Mouse (Mus musculus) liver, embryonic 11.5 days (tissue): ENCODE results near the gene Crocc2. TPM values are rescaled to one million over a fixed set of nuclear protein-coding genes. Genes with fewer than 3 reads are reported as not detected.
A peak's percentile ranks its signal among the peaks of the same experiment; 100 is the strongest.

Source experiments
- ATAC-seq: fragments of 200-750 bp; cut with Nextera tagmentation; replicated peaks from 2 replicates; pipeline ENCODE4 v1.8.0; 2017; ENCODE audit warnings: moderate number of reproducible peaks, mild to moderate bottlenecking, moderate TSS enrichment, moderate library complexity; ENCODE audit not compliant: low FRiP score
- DNase-seq: peaks from one replicate; pipeline ENCODE4 v3.0.0-alpha.2; 2017; ENCODE audit warnings: low spot score
- H3K27ac ChIP-seq: fragments of 300-500 bp; sonication (generic); 2 replicates; pipeline ENCODE4 v1.5.1; 2014; ENCODE audit warnings: mild to moderate bottlenecking, low read depth, low read length, control low read depth
- H3K27me3 ChIP-seq: fragments of 300-500 bp; sonication (generic); replicated peaks from 2 replicates; pipeline ENCODE4 v1.6.1; 2014; ENCODE audit warnings: low read length, mixed read lengths; ENCODE audit not compliant: control insufficient read depth, insufficient read depth
- H3K36me3 ChIP-seq: fragments of 300-500 bp; sonication (generic); 2 replicates; pipeline ENCODE4 v1.6.1; 2014; ENCODE audit warnings: mild to moderate bottlenecking, low read length, moderate library complexity, mixed read lengths; ENCODE audit not compliant: control insufficient read depth, insufficient read depth
- H3K4me1 ChIP-seq: fragments of 300-500 bp; sonication (generic); replicated peaks from 2 replicates; pipeline ENCODE4 v1.6.1; 2014; ENCODE audit warnings: low read length, mixed read lengths; ENCODE audit not compliant: control insufficient read depth, insufficient read depth
- H3K4me2 ChIP-seq: fragments of 300-500 bp; sonication (generic); 2 replicates; pipeline ENCODE4 v1.6.1; 2014; ENCODE audit warnings: mild to moderate bottlenecking, control low read depth, moderate library complexity
- H3K4me3 ChIP-seq: fragments of 300-500 bp; sonication (generic); 2 replicates; pipeline ENCODE4 v1.5.1; 2014; ENCODE audit warnings: low read depth, low read length, control low read depth
- H3K9ac ChIP-seq: fragments of 300-500 bp; sonication (generic); 2 replicates; pipeline ENCODE4 v1.6.1; 2014; ENCODE audit warnings: low read depth, low read length, control low read depth
- H3K9me3 ChIP-seq: fragments of 300-500 bp; sonication (generic); 2 replicates; pipeline ENCODE4 v1.6.1; 2016; ENCODE audit warnings: low read length, inconsistent platforms, mixed read lengths; ENCODE audit not compliant: control insufficient read depth
- WGBS: fragments of 180-500 bp; shearing (Covaris S2); extraction: QIAGEN DNeasy Blood & Tissue Kit; methylation state at CpG from one replicate; pipeline ENCODE4 v1.1.7; 2014; 5-methylcytosine and 5-hydroxymethylcytosine counted together
- polyA plus RNA-seq: library from polyadenylated mRNA; unstranded; fragments of >200 nt; fragmentation: Nextera tagmentation; extraction: Ambion mirVana; gene quantifications from 2 replicates; pipeline ENCODE4 v1.2.1, GENCODE M21; 2014

The Crocc2 gene
- polyA plus RNA-seq, 1 experiment from 2014 or later = 0.16 TPM

DNA sequence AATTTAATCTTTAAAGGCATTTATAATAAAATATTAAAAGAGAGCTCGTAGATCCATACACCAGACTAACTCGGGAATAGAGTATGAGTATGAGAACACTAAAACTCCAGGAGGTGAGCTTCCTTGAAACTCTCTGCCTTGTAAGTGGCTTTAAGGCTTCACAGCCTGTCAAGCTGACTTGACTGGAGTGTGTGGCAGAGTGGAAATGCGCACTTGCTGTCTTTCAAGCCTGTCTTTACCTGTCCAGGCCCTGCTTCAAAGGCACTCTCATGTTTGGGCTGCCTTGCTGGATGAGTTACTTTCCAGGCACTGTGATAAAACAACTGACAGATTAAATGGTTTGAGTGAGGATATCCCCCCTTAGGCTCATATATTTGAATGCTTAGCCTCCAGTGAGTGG, 29.4 kb downstream of the Crocc2 start:
- no peaks in the 10 kb centered on the region for H3K27me3 ChIP-seq
- no peaks in the 10 kb centered on the region for H3K9me3 ChIP-seq
- no peak for ATAC-seq
- no peak overlapping the region for H3K9ac ChIP-seq
- no peak for DNase-seq
- H3K4me1 ChIP-seq = no peaks in the 10 kb centered on the region
- no peak overlapping the region for H3K4me3 ChIP-seq
- 77% methylated on average over 3 of the region's 3 CpGs for WGBS
- H3K36me3 ChIP-seq = no peaks in the 10 kb centered on the region
- no peak overlapping the region for H3K27ac ChIP-seq
- H3K4me2 ChIP-seq = no peak overlapping the region

DNA sequence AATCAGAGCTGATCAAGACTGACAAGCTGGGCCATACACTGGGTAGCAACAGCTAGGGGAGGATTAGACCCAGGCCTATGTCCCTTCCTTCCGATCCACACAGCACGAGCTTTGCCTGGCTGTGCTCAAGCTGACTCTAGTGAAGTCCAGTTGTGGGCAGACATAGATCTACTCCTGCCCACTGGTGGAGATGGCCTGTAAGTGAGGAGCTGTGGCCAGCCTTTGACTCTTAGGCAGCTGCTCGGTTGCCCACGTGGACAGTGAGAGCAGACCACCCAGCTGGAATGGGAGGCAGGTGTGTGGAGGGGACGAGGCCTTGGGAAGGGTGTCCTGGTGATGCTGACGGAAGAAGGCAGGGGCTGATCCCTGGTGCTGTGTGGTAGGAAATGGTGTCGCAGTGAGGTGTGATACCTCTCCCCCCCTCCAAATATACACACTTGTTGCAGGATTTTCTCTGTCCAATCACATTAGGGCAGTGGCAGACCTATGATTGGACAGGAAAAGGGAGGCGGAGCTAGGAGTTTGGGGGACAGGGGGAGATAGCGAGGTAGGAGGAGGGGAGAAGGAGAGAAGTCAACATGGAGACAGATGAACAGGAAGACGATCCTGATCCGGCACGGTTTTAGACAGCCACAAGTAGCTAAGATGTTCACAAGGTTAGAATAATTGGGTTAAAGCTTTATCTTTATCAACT, 37.9 kb downstream of the Crocc2 start:
- H3K27me3 ChIP-seq = no peaks in the 10 kb centered on the region
- H3K4me3 ChIP-seq = no peak overlapping the region
- H3K9ac ChIP-seq = no peak overlapping the region
- no peaks in the 10 kb centered on the region for H3K36me3 ChIP-seq
- H3K4me2 ChIP-seq = no peak overlapping the region
- no peaks in the 10 kb centered on the region for H3K9me3 ChIP-seq
- DNase-seq (no peak), ATAC-seq (no peak)
- H3K27ac ChIP-seq = no peak overlapping the region
- 62% methylated on average over 12 of the region's 12 CpGs for WGBS
- H3K4me1 ChIP-seq = no peaks in the 10 kb centered on the region

DNA sequence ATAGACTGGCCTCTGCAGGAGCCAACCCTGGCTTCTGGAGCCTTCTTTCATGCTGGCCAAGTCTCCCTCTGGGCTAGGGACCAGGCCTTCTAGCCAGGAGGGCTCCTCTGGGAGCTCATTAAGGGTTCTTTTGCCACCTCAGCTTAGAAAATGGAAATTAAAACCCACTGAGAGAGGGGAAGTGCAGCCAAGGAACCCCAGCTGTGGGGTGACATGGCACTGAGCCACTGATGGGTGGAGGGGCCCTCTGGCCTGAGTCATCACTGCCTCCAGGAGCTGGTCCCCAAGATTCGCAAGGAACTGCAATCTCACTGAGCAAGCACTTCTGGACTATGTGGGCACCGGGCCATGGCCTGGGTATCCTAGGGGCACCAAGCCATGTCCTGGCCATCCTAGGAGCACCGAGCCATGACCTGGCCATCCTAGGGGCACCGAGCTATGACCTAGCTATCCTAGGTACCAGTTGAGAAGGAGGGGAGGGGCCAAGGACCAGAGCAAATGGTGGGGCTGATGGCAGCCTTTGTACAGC, 39.1 kb downstream of the Crocc2 start:
- Histone ChIP-seq H3K4me1 (no peaks in the 10 kb centered on the region; the same call in 1 of the 2 replicates), H3K27ac (no peak overlapping the region), H3K4me2 (no peak overlapping the region), H3K9ac (no peak overlapping the region), H3K36me3 (no peaks in the 10 kb centered on the region), H3K27me3 (no peaks in the 10 kb centered on the region), H3K4me3 (no peak overlapping the region), H3K9me3 (no peaks in the 10 kb centered on the region)
- 76% methylated on average over 4 of the region's 4 CpGs for WGBS
- ATAC-seq (no peak), DNase-seq (no peak)

DNA sequence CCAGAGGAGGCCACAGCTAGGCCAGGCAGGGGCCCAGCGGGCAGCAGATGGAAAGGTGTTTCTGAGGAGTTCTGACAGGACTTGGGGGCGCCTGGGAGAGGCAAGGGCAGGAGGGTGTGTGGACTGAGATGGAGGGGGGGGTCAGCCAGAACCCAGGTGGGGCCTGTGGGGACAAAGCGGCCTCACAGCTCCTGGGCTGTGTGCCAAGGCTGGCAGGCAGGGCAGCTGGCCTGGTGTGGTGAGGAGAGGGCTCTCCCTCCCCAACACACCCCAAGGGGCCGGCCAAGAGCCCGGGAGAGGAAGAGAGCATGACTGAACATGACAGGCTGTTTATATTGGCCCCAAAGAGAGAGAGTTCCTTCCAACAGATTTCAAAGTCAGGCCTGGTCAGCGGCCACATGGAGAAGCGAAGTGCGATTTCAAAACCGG, 41.7 kb downstream of the Crocc2 start:
- no peak overlapping the region for H3K4me3 ChIP-seq
- H3K27ac ChIP-seq = peak overlapping the region; percentile 41; the same call in 1 of the 2 replicates
- H3K4me1 ChIP-seq = no peaks in the 10 kb centered on the region; the same call in 1 of the 2 replicates
- H3K36me3 ChIP-seq = no peaks in the 10 kb centered on the region
- peak; percentile 33 for DNase-seq
- H3K9ac ChIP-seq = no peak overlapping the region
- no peak for ATAC-seq
- H3K27me3 ChIP-seq = no peaks in the 10 kb centered on the region
- no peak overlapping the region for H3K4me2 ChIP-seq
- WGBS = 43% methylated on average over 9 of the region's 9 CpGs
- H3K9me3 ChIP-seq = no peaks in the 10 kb centered on the region

DNA sequence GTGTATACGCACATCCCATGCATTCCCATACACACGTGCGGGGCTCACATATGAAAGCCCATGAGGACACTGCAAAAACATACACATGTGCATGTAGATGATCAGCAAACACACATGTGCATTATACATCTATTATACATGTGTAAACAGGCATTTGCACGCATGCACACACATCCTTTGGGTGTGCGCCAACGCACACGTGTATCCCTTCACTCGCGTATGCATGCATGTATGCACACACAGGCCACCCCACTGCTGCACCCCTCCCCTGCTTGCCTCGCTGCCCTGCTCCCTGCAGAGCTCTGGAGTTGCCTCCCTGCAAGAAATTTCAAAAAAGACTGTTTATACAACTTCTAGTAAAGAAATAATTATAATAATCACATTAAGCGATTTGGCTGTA, 42.5 kb downstream of the Crocc2 start:
- Histone ChIP-seq H3K4me1 (no peaks in the 10 kb centered on the region; the same call in 1 of the 2 replicates), H3K27me3 (no peaks in the 10 kb centered on the region), H3K27ac (peak overlapping the region; percentile 19; the same call in 1 of the 2 replicates), H3K36me3 (no peaks in the 10 kb centered on the region), H3K4me3 (no peak overlapping the region), H3K9ac (no peak overlapping the region), H3K9me3 (no peaks in the 10 kb centered on the region), H3K4me2 (no peak overlapping the region)
- DNase-seq = no peak
- ATAC-seq = no peak
- WGBS = 82% methylated on average over 11 of the region's 11 CpGs

DNA sequence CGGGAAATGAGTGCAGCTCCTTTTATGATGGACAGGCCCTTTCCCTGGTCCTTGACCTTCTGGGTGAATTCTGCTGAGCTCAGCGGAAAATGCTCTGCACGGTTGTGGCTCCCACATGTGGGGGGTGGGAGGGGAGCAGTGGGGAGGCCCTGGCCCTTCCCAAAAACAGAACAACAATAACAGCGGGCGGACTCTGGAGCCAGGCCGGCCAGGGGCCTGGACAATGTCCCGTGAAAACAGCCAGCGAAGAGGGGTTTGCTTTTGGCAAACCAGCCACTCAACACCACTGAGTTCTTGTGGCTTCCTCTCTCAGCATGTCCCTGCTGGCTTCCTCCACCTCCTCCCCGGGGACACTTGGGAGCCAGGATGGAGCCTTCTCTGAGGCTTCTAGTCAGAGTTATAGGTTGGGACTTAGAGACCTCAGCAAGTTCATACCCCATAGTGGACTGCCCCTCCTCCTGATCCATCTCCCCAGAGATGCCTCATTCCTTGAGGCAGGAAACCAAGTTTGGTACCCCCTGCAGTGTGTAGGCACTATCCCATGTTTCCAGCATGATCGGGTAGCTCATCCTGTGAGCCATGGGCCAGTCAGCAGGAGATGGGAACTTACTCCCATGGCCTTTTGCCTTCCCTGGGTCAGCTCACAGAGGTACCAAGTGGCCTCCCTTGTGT, 43.2 kb downstream of the Crocc2 start:
- 53% methylated on average over 10 of the region's 10 CpGs for WGBS
- Histone ChIP-seq H3K9me3 (no peaks in the 10 kb centered on the region), H3K36me3 (no peaks in the 10 kb centered on the region), H3K4me2 (no peak overlapping the region), H3K4me3 (no peak overlapping the region), H3K9ac (no peak overlapping the region), H3K27me3 (no peaks in the 10 kb centered on the region), H3K4me1 (no peaks in the 10 kb centered on the region; the same call in 1 of the 2 replicates), H3K27ac (no peak overlapping the region)
- ATAC-seq (no peak), DNase-seq (no peak)

DNA sequence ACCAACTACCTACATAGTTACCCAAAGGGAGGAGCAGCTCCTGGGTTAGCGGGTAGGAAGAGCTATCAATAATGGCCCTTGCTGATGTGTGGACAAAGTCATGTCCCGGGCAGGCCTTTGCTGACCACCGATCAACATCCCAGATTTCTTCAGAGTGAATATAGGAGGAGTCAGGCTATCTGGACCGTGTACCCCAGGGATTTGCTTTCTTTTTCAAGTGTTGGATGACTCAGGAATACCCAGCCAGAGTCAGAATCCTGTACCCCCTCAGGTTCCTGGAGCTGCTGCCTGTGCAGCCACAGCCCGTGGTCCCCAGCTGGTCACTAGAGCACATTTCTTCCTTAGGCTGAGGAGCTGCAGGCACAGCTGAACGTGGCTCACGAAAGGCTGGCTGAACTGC, 43.9 kb downstream of the Crocc2 start:
- no peak overlapping the region for H3K4me3 ChIP-seq
- H3K9ac ChIP-seq = no peak overlapping the region
- DNase-seq (no peak), ATAC-seq (no peak)
- H3K9me3 ChIP-seq = no peaks in the 10 kb centered on the region
- no peak overlapping the region for H3K27ac ChIP-seq
- H3K36me3 ChIP-seq = no peaks in the 10 kb centered on the region
- no peaks in the 10 kb centered on the region for H3K27me3 ChIP-seq
- H3K4me1 ChIP-seq = no peaks in the 10 kb centered on the region; the same call in 1 of the 2 replicates
- no peak overlapping the region for H3K4me2 ChIP-seq
- WGBS = 71% methylated on average over 7 of the region's 7 CpGs

DNA sequence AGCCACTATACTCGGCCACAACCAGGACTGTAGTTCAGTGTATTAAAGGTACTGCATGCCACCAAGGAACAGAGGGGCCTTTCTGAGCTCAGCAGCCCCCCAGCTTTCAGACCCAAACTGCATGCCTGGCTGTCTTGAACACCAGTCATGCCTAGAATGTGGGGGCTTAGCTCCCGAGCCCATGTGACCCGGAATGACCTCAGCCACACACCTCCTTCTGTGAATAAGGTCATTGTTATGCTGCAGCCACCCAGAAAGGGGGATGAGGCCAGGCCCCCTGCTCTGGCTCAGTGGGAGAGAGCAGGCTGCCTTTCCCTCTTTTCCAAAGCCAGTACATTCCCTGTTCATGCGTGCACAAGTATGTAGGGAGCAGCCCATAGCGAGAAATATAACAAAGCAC, 46.1 kb downstream of the Crocc2 start:
- Histone ChIP-seq H3K4me2 (no peak overlapping the region), H3K4me3 (no peak overlapping the region), H3K27ac (no peak overlapping the region), H3K9ac (no peak overlapping the region), H3K27me3 (no peaks in the 10 kb centered on the region), H3K9me3 (no peaks in the 10 kb centered on the region), H3K36me3 (no peaks in the 10 kb centered on the region), H3K4me1 (no peaks in the 10 kb centered on the region; the same call in 1 of the 2 replicates)
- 61% methylated on average over 5 of the region's 5 CpGs for WGBS
- no peak for ATAC-seq
- DNase-seq = no peak
